Mouse (Mus musculus) ovary, adult 18-20 months (tissue): ENCODE measurements around the gene Gm20509.
"Not testable (repeated sequence)": the region's sequence is repeated elsewhere in the genome, so short reads cannot be mapped to it uniquely, and the experiment has no call there.

Experiments
- DNase-seq: peaks from one replicate; pipeline ENCODE4 v3.0.0; 2022; ENCODE audit warnings: low spot score, mixed read lengths

Gene Gm20509

GRCm38 (mm10) chr9:73102181-73102580 is at the start of gene Gm20509:
Gene Gm20509 (plus strand): TSS chr9:73102470.
- no peak for DNase-seq

GRCm38 (mm10) chr9:73055441-73055911 is 46.8 kb upstream of the Gm20509 start:
- peak; percentile 45 for DNase-seq

GRCm38 (mm10) chr9:73059224-73059623 is 43.0 kb upstream of the Gm20509 start:
- no peak for DNase-seq

GRCm38 (mm10) chr9:73063621-73064290 is 38.5 kb upstream of the Gm20509 start:
- DNase-seq = no peak

GRCm38 (mm10) chr9:73067086-73067485 is 35.2 kb upstream of the Gm20509 start:
- DNase-seq = no peak

- no peak for DNase-seq
These were observed 34.0 kb upstream of the Gm20509 start for GRCm38 (mm10) chr9:73068230-73068679.

- no peak for DNase-seq
These were observed 33.6 kb upstream of the Gm20509 start for GRCm38 (mm10) chr9:73068688-73069087.

GRCm38 (mm10) chr9:73070971-73071659 is 31.2 kb upstream of the Gm20509 start:
- no peak for DNase-seq

- DNase-seq = no peak
These were observed 29.8 kb upstream of the Gm20509 start for GRCm38 (mm10) chr9:73072426-73072825.

GRCm38 (mm10) chr9:73073169-73073568 is 29.1 kb upstream of the Gm20509 start:
- DNase-seq = no peak

- DNase-seq = not testable (repeated sequence)
These were observed 22.9 kb upstream of the Gm20509 start for GRCm38 (mm10) chr9:73079349-73079748.

- DNase-seq = no peak
These were observed 22.4 kb upstream of the Gm20509 start for GRCm38 (mm10) chr9:73079801-73080325.

GRCm38 (mm10) chr9:73082291-73083000 is 19.8 kb upstream of the Gm20509 start:
- DNase-seq = no peak

- no peak for DNase-seq
These were observed 18.3 kb upstream of the Gm20509 start for GRCm38 (mm10) chr9:73083956-73084355.

- no peak for DNase-seq
These were observed 16.4 kb upstream of the Gm20509 start for GRCm38 (mm10) chr9:73085845-73086244.

GRCm38 (mm10) chr9:73087121-73087520 is 15.1 kb upstream of the Gm20509 start:
- DNase-seq = no peak

- DNase-seq = no peak
These were observed 14.7 kb upstream of the Gm20509 start for GRCm38 (mm10) chr9:73087581-73087980.

- DNase-seq = no peak
These were observed 12.9 kb upstream of the Gm20509 start for GRCm38 (mm10) chr9:73089222-73089920.

- no peak for DNase-seq
These were observed 12.1 kb upstream of the Gm20509 start for GRCm38 (mm10) chr9:73090121-73090520.

- DNase-seq = no peak
These were observed 10.5 kb upstream of the Gm20509 start for GRCm38 (mm10) chr9:73091747-73092146.

GRCm38 (mm10) chr9:73094580-73094979 is 7.7 kb upstream of the Gm20509 start:
- no peak for DNase-seq

- DNase-seq = no peak
These were observed 4.4 kb upstream of the Gm20509 start for GRCm38 (mm10) chr9:73097898-73098297.
